Mouse (Mus musculus) left cerebral cortex, postnatal 25 days (tissue): Measurements from ENCODE around the gene Strn4. TPM values are rescaled to one million over a fixed set of nuclear protein-coding genes. Genes with fewer than 3 reads are reported as not detected.

Experiments
- DNase-seq, 2 experiments: peaks; one replicate each; pipeline ENCODE4 v3.0.0; 2022; ENCODE audit warnings: low spot score in 2 of 2, mixed read lengths in 1 of 2
- intact Hi-C: fragments of 180-260 bp; cut with DNase I; formaldehyde crosslinking; loops from one replicate; pipeline ENCODE4 v1.15.1; 2025
- total RNA-seq, 2 experiments: library from RNA; stranded (reverse); gene quantifications; 2 replicates each; pipeline ENCODE4 v1.2.3; 2021

Gene Strn4
- total RNA-seq, 2 experiments from 2014 or later = 314 to 335 TPM

- intact Hi-C loops = loop anchor here (5.0 kb wide), 1 partner anchor 182 kb away; no protein-coding TSS in a partner anchor
- peak; percentile 80 to 82 for DNase-seq
These were observed 6.0 kb upstream of the Strn4 start for GRCm38 (mm10) chr7:16809739-16810138.

GRCm38 (mm10) chr7:16810399-16810919 lies 5.2 kb upstream of the Strn4 start:
- no peak for DNase-seq

GRCm38 (mm10) chr7:16810920-16811648 lies 4.6 kb upstream of the Strn4 start:
- intact Hi-C loops = loop anchor here (5.0 kb wide), 1 partner anchor 184 kb away; no protein-coding TSS in a partner anchor
- peak in 1 of 2 experiments; percentile 69 for DNase-seq

More at GRCm38 (mm10) chr7:16810399-16810919, 5.2 kb upstream of the Strn4 start:
- intact Hi-C loops = loop anchor here (5.0 kb wide), 1 partner anchor 183 kb away; no protein-coding TSS in a partner anchor

- intact Hi-C loops = loop anchor here (5.0 kb wide), 1 partner anchor 184 kb away; no protein-coding TSS in a partner anchor
- DNase-seq = no peak
These were observed 4.0 kb upstream of the Strn4 start for GRCm38 (mm10) chr7:16811649-16812070.

GRCm38 (mm10) chr7:16812505-16812904 lies 3.2 kb upstream of the Strn4 start:
- intact Hi-C loops = loop anchor here (5.0 kb wide), 1 partner anchor 185 kb away; no protein-coding TSS in a partner anchor
- DNase-seq = no peak

GRCm38 (mm10) chr7:16816078-16816474 lies 387 bp downstream of the Strn4 start:
- intact Hi-C loops = loop anchor here (5.0 kb wide), 1 partner anchor 414 kb away; the partner anchor contains the start of gene Zc3h4

GRCm38 (mm10) chr7:16816475-16817122 lies 910 bp downstream of the Strn4 start, which contains the start of gene Fkrp:
Gene Fkrp (minus strand): TSS chr7:16816732.
- intact Hi-C loops = loop anchor here (5.0 kb wide), 1 partner anchor 414 kb away; the partner anchor contains the start of gene Zc3h4
- DNase-seq = no peak

More at GRCm38 (mm10) chr7:16816078-16816474, 387 bp downstream of the Strn4 start:
- DNase-seq = peak; percentile 77 to 85

- peak in 1 of 2 experiments; percentile 90 for DNase-seq
- intact Hi-C loops = loop anchor here (5.0 kb wide), 1 partner anchor 415 kb away; the partner anchor contains the start of gene Zc3h4
These were observed 2.0 kb downstream of the Strn4 start for GRCm38 (mm10) chr7:16817693-16818092.

- DNase-seq = no peak
- intact Hi-C loops = loop anchor here (5.0 kb wide), 1 partner anchor 417 kb away; the partner anchor contains the start of gene Zc3h4
These were observed 4.1 kb downstream of the Strn4 start for GRCm38 (mm10) chr7:16819794-16820193.

- intact Hi-C loops = no loop called here
- DNase-seq = no peak
These were observed 4.6 kb downstream of the Strn4 start for GRCm38 (mm10) chr7:16820271-16820763.

- DNase-seq = no peak
- intact Hi-C loops = no loop called here
These were observed 5.4 kb downstream of the Strn4 start for GRCm38 (mm10) chr7:16821091-16821490.

GRCm38 (mm10) chr7:16821669-16822101 lies 6.0 kb downstream of the Strn4 start:
- DNase-seq = peak; percentile 77 to 95
- intact Hi-C loops = loop anchor here (1.0 kb wide), 1 partner anchor 98 kb away; no protein-coding TSS in a partner anchor

- DNase-seq = peak; percentile 77 to 98
- intact Hi-C loops = no loop called here
These were observed 8.0 kb downstream of the Strn4 start for GRCm38 (mm10) chr7:16823734-16824133.

GRCm38 (mm10) chr7:16825785-16826184 lies 10.1 kb downstream of the Strn4 start:
- intact Hi-C loops = no loop called here
- DNase-seq = no peak

- intact Hi-C loops = no loop called here
- DNase-seq = no peak
These were observed 10.9 kb downstream of the Strn4 start for GRCm38 (mm10) chr7:16826571-16826970.

GRCm38 (mm10) chr7:16827274-16827673 lies 11.6 kb downstream of the Strn4 start:
- intact Hi-C loops = no loop called here
- no peak for DNase-seq

- intact Hi-C loops = no loop called here
These were observed 14.8 kb downstream of the Strn4 start for GRCm38 (mm10) chr7:16830449-16830848.

GRCm38 (mm10) chr7:16837916-16838803 lies 22.5 kb downstream of the Strn4 start:
- intact Hi-C loops = no loop called here
- DNase-seq = no peak

More at GRCm38 (mm10) chr7:16830449-16830848, 14.8 kb downstream of the Strn4 start:
- no peak for DNase-seq
